Mouse (Mus musculus): ENCODE results near the gene Samd14. TPM values are rescaled to one million over a fixed set of nuclear protein-coding genes. Genes with fewer than 3 reads are reported as not detected.

Gene Samd14
- polyA plus RNA-seq, 1 experiment from 2014 or later: 13.4 TPM

DNA sequence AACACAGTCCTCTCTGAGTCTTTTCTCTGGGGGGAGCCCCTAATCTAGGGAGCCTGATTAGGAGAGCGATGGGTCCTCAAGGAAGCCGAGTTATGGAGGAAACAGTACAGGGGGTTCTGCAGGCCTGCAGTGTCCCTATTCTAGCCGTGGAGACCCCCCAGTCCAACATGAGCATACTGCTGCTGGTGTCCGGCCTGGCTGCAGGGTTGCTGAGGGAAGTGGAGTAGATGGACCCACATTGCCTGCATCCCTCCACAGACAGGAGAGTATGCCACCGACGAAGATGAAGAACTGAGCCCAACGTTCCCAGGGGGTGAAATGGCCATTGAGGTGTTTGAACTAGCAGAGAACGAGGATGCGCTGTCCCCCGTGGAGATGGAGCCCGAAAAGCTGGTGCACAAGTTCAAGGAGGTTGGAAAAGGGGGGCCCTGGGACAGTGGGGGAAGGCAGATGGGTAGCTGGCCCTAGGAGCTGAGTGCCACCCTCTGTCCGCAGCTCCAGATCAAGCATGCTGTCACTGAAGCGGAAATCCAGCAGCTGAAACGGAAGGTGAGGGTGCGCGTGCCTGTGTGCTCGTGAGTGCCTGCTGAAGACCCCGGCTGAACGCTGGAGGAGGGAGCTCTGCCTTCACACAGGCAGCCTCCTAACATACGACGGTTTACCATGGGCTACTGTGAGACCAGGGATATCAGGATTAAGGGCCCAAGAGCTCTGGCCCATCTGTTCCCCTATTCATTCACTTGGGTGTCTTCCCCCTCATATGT, 7.9 kb upstream of the Samd14 start:
- H3K27me3 ChIP-seq (ENCODE audit: control insufficient read depth, insufficient read depth, low read depth, low read length): no peaks in the 10 kb centered on the region
- H3K4me2 ChIP-seq (ENCODE audit: low read depth, low read length): no peak overlapping the region
- no peak overlapping the region for H3K27ac ChIP-seq (ENCODE audit: low read length)
- H3K4me3 ChIP-seq (ENCODE audit: low read length): no peak overlapping the region
- no peak for ATAC-seq (ENCODE audit: low read depth)
- H3K4me1 ChIP-seq (replicated peaks; ENCODE audit: control insufficient read depth, insufficient read depth, low read length): peaks cover 15% of the 10 kb centered on the region
- no peak overlapping the region for H3K9ac ChIP-seq (ENCODE audit: low read length)
- H3K36me3 ChIP-seq (ENCODE audit: control insufficient read depth, insufficient read depth, low read length): peaks cover 36% of the 10 kb centered on the region
- 83% methylated on average over 21 of the region's 21 CpGs for WGBS
- H3K9me3 ChIP-seq (ENCODE audit: control insufficient read depth, low read length): no peaks in the 10 kb centered on the region

DNA sequence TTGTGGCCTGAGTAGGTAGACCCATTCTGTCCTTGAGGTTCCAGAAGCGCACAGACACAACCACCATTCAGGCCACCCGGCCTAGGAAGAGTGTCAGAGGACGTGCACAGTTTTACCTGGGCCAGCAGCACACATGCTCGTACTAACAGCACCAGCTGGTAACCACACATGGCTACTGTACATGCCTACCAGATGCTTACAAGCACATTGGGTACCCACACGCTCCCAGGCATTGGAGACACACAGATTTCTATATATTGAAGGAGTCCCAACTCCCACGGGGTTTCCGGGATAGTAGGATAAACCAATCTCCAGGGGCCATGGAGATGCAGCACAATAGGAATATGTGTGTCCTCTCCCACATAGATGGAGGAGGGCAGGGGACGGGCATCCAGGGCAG, 7.0 kb upstream of the Samd14 start:
- no peaks in the 10 kb centered on the region for H3K27me3 ChIP-seq (ENCODE audit: control insufficient read depth, insufficient read depth, low read depth, low read length)
- ATAC-seq (ENCODE audit: low read depth): no peak
- H3K4me2 ChIP-seq (ENCODE audit: low read depth, low read length): no peak overlapping the region
- H3K4me1 ChIP-seq (replicated peaks; ENCODE audit: control insufficient read depth, insufficient read depth, low read length): peaks cover 23% of the 10 kb centered on the region
- 91% methylated on average over 8 of the region's 8 CpGs for WGBS
- H3K9me3 ChIP-seq (ENCODE audit: control insufficient read depth, low read length): no peaks in the 10 kb centered on the region
- H3K9ac ChIP-seq (ENCODE audit: low read length): no peak overlapping the region
- peaks cover 29% of the 10 kb centered on the region for H3K36me3 ChIP-seq (ENCODE audit: control insufficient read depth, insufficient read depth, low read length)
- H3K4me3 ChIP-seq (ENCODE audit: low read length): no peak overlapping the region
- no peak overlapping the region for H3K27ac ChIP-seq (ENCODE audit: low read length)

DNA sequence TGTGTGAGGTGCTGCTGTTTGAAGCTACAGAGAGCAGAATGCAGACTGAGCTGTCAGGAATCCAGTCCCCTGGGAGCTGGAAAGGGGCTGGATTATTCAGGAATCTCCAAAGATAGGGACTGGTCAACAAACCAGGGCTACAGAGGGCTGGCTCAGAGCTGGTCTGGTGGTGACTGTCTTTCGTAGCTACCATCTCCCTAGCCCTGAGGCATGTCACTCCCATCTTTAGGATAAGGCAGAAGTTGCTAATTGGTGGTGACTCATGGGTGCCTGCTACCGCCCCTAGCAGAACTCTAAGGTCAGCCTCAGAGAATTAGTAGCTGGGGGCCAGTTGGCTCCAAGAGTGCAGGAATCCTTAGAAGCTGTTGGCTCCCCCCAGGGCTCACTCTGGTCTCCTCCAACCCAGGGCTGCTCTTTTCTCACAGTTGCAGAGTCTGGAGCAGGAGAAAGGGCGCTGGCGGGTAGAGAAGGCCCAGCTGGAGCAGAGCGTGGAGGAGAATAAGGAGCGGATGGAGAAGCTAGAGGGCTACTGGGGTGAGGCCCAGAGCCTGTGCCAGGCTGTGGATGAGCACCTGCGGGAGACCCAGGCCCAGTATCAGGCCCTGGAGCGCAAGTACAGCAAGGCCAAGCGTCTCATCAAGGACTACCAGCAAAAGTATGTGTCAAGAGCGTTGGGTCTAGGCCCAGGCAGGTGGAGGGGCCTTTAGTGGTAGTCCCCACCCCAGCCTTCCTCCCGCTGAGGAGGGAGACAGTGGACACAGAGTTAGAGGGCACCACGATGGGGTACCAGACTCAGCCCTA, 5.3 kb upstream of the Samd14 start:
- no peak overlapping the region for H3K27ac ChIP-seq (ENCODE audit: low read length)
- no peak for ATAC-seq (ENCODE audit: low read depth)
- peaks cover 34% of the 10 kb centered on the region for H3K4me1 ChIP-seq (replicated peaks; ENCODE audit: control insufficient read depth, insufficient read depth, low read length)
- no peak overlapping the region; the same call in 1 of the 2 replicates for H3K9ac ChIP-seq (ENCODE audit: low read length)
- WGBS: 83% methylated on average over 12 of the region's 12 CpGs
- no peaks in the 10 kb centered on the region for H3K27me3 ChIP-seq (ENCODE audit: control insufficient read depth, insufficient read depth, low read depth, low read length)
- no peaks in the 10 kb centered on the region for H3K9me3 ChIP-seq (ENCODE audit: control insufficient read depth, low read length)
- H3K36me3 ChIP-seq (ENCODE audit: control insufficient read depth, insufficient read depth, low read length): peaks cover 24% of the 10 kb centered on the region
- no peak overlapping the region for H3K4me2 ChIP-seq (ENCODE audit: low read depth, low read length)
- no peak overlapping the region for H3K4me3 ChIP-seq (ENCODE audit: low read length)

DNA sequence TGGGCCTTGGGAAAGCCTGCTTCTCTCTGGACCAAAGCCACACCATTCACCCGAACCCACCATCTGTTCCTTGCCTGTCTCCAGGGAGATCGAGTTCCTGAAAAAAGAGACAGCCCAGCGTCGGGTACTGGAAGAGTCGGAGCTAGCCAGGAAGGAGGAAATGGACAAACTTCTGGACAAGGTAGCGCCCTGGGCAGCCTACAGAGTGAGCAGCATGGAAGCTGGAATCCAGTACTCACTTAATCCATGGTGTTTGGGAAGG, 4.8 kb upstream of the Samd14 start:
- Histone ChIP-seq H3K27me3 (ENCODE audit: control insufficient read depth, insufficient read depth, low read depth, low read length) (no peaks in the 10 kb centered on the region), H3K4me1 (replicated peaks; ENCODE audit: control insufficient read depth, insufficient read depth, low read length) (peaks cover 35% of the 10 kb centered on the region), H3K4me3 (ENCODE audit: low read length) (no peak overlapping the region), H3K9ac (ENCODE audit: low read length) (no peak overlapping the region), H3K4me2 (ENCODE audit: low read depth, low read length) (no peak overlapping the region), H3K36me3 (ENCODE audit: control insufficient read depth, insufficient read depth, low read length) (peaks cover 24% of the 10 kb centered on the region), H3K27ac (ENCODE audit: low read length) (no peak overlapping the region), H3K9me3 (ENCODE audit: control insufficient read depth, low read length) (no peaks in the 10 kb centered on the region)
- WGBS: 66% methylated on average over 6 of the region's 6 CpGs
- no peak for ATAC-seq (ENCODE audit: low read depth)

DNA sequence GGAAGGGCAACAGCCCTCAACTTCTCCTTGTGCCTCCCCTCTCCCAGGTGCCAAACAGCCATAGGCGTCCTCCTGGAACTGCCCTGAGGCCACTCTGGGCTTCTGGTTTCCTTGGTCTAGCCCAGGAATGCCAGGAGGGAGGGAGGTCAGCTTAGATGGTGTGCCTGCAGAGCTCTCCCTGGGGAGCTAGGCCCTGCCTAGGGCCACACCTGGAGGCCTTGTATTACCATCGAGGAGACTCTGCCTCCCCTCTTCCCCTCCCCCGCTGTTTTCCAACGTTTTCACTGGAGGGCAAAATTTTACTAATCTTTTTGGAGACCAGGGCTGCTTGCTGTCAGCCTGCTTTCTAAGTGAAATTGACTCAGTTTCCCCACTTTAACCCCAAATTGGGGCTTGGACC, 3.6 kb upstream of the Samd14 start:
- no peak for ATAC-seq (ENCODE audit: low read depth)
- peak overlapping the region; percentile 69 for H3K27ac ChIP-seq (ENCODE audit: low read length)
- WGBS: 39% methylated on average over 4 of the region's 4 CpGs
- H3K9ac ChIP-seq (ENCODE audit: low read length): peak overlapping the region; percentile 66
- H3K27me3 ChIP-seq (ENCODE audit: control insufficient read depth, insufficient read depth, low read depth, low read length): no peaks in the 10 kb centered on the region
- H3K36me3 ChIP-seq (ENCODE audit: control insufficient read depth, insufficient read depth, low read length): peaks cover 22% of the 10 kb centered on the region
- peak overlapping the region; percentile 50 for H3K4me3 ChIP-seq (ENCODE audit: low read length)
- H3K9me3 ChIP-seq (ENCODE audit: control insufficient read depth, low read length): no peaks in the 10 kb centered on the region
- H3K4me2 ChIP-seq (ENCODE audit: low read depth, low read length): peak overlapping the region; percentile 79
- peaks cover 27% of the 10 kb centered on the region for H3K4me1 ChIP-seq (replicated peaks; ENCODE audit: control insufficient read depth, insufficient read depth, low read length)

DNA sequence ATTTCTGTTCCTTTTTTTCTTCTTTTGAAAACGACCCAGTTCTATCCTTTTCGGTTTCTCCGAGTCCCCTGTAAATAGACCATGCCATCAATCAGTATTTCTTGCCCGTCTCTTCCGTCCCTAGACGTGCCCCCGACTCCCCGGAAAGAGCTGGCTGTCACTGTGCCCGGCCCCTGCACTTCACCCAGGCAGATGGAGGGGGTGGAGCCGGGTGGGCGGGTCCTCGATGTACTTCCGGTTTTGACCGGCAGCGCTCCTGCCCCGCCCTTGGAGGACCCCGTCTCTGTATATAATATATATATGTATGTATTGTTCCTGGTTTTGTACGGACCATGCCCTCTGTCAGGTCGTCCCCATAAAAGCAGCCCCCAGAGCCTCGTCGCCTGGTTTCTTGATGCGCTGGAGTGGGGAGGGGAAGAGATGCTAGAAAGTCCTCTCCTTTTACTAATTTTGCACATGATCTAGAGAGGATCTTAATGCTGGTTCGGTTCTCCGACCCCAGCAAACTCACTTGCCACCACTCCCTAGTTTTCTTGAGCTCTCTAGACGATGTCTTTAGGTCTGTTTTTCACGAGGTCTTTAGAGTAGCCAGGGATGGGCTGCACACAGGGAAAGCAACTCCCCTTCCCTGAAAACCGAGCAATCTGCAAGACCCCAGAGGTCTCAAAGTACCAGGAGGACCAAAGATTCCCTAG, 3.0 kb upstream of the Samd14 start:
- H3K27ac ChIP-seq (ENCODE audit: low read length): peak overlapping the region; percentile 69
- H3K4me1 ChIP-seq (replicated peaks; ENCODE audit: control insufficient read depth, insufficient read depth, low read length): peaks cover 30% of the 10 kb centered on the region
- H3K27me3 ChIP-seq (ENCODE audit: control insufficient read depth, insufficient read depth, low read depth, low read length): no peaks in the 10 kb centered on the region
- H3K4me2 ChIP-seq (ENCODE audit: low read depth, low read length): peak overlapping the region; percentile 79
- whole genome bisulfite sequencing: under 1% methylated on average over 27 of the region's 27 CpGs
- H3K36me3 ChIP-seq (ENCODE audit: control insufficient read depth, insufficient read depth, low read length): peaks cover 18% of the 10 kb centered on the region
- H3K9ac ChIP-seq (ENCODE audit: low read length): peak overlapping the region; percentile 66
- no peaks in the 10 kb centered on the region for H3K9me3 ChIP-seq (ENCODE audit: control insufficient read depth, low read length)
- H3K4me3 ChIP-seq (ENCODE audit: low read length): peak overlapping the region; percentile 50
- ATAC-seq (ENCODE audit: low read depth): peak; percentile 71

DNA sequence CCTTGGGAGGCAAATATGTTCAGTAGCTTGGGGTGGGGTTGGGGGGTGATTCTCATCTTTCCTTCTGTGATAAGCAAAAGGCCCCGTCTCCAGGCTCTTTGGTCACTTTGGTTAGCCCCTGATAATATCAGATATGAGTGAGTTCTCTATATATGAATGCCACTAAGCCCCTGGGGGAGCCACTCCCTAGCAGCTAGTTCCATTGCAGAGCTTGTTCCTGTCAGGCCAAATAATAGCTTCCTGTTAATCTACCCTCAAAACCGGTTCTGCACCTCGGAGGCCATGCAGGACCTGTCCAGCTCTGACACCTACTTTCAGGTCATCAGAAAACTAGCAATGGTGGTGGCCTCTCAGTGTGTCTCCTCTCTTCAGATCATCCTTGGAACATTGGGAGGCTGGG, 2.3 kb upstream of the Samd14 start:
- Histone ChIP-seq H3K36me3 (ENCODE audit: control insufficient read depth, insufficient read depth, low read length) (peaks cover 10% of the 10 kb centered on the region), H3K27ac (ENCODE audit: low read length) (no peak overlapping the region), H3K4me1 (replicated peaks; ENCODE audit: control insufficient read depth, insufficient read depth, low read length) (peaks cover 33% of the 10 kb centered on the region), H3K9me3 (ENCODE audit: control insufficient read depth, low read length) (no peaks in the 10 kb centered on the region), H3K4me3 (ENCODE audit: low read length) (no peak overlapping the region), H3K27me3 (ENCODE audit: control insufficient read depth, insufficient read depth, low read depth, low read length) (no peaks in the 10 kb centered on the region), H3K4me2 (ENCODE audit: low read depth, low read length) (no peak overlapping the region; the same call in 1 of the 2 replicates), H3K9ac (ENCODE audit: low read length) (no peak overlapping the region)
- 46% methylated on average over 3 of the region's 3 CpGs for WGBS
- ATAC-seq (ENCODE audit: low read depth): no peak

DNA sequence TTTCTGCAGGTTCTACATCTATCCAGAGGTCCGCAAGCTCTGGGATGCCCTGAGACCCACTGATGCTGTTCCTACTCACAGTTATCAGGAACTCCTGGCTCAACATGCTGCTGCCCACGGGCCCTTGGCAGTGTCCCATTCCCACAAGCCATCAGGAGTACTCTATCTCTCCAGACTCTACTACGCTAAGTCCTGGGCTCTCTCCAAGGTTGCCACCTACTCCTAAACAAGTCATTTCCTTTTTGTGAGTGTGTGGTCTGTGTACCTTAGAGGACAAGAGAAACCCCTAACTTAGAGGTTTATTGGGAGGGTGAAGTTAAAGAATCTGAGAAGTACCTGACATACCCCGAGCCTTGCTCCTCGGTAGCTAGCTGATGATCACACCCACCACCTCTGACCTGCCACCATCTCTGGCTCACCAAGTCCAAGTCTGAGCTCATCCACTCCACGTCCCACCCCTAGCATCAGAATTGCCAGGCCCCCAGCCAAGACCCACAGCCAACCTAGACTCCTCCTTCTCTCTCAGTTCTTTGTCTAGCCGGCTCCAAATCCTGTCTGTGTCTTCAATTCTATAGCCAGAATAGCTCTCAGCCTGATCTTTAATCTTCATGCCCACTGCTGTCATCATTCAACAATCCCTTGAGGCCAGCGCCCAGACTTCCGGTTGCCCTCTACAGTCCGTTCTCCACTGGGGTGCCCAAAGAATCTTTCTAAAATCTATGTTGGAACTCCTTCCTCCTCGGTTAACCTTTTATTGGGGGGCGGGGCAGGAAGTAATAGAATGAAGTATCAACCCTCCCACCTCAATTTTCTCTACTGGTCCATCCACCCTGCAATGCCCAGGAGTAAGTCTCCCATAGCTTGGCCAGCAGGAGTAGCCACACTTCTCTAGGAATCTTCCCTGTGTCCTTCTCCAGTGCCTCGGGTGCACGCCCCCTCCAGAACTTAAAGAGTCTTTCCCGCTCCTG, 734 bp upstream of the Samd14 start:
- 26% methylated on average over 15 of the region's 15 CpGs for WGBS
- H3K4me1 ChIP-seq (replicated peaks; ENCODE audit: control insufficient read depth, insufficient read depth, low read length): peaks cover 33% of the 10 kb centered on the region
- H3K27ac ChIP-seq (ENCODE audit: low read length): peak overlapping the region; percentile 94
- ATAC-seq (ENCODE audit: low read depth): peak; percentile 49
- H3K36me3 ChIP-seq (ENCODE audit: control insufficient read depth, insufficient read depth, low read length): peaks cover 3% of the 10 kb centered on the region
- H3K4me2 ChIP-seq (ENCODE audit: low read depth, low read length): peak overlapping the region; percentile 92
- H3K27me3 ChIP-seq (ENCODE audit: control insufficient read depth, insufficient read depth, low read depth, low read length): no peaks in the 10 kb centered on the region
- H3K9ac ChIP-seq (ENCODE audit: low read length): peak overlapping the region; percentile 82
- peak overlapping the region; percentile 73 for H3K4me3 ChIP-seq (ENCODE audit: low read length)
- no peaks in the 10 kb centered on the region for H3K9me3 ChIP-seq (ENCODE audit: control insufficient read depth, low read length)

All from lung, embryonic 16.5 days (tissue).